Mouse (Mus musculus) thymus, postnatal 25 days (tissue): ENCODE measurements around the gene Cuedc1.
A peak's percentile ranks its signal among the peaks of the same experiment; 100 is the strongest.

Source experiments
- DNase-seq: peaks from one replicate; pipeline ENCODE4 v3.0.0; 2022

The Cuedc1 gene

GRCm38 (mm10) chr11:88148638-88149279, 50.9 kb downstream of the Cuedc1 start:
- DNase-seq = no peak

GRCm38 (mm10) chr11:88151379-88152155, 53.7 kb downstream of the Cuedc1 start:
- DNase-seq = no peak

GRCm38 (mm10) chr11:88153880-88154279, 56.0 kb downstream of the Cuedc1 start:
- no peak for DNase-seq

- DNase-seq = no peak
Observed at GRCm38 (mm10) chr11:88154500-88154899, 56.6 kb downstream of the Cuedc1 start.

GRCm38 (mm10) chr11:88155451-88155850, 57.6 kb downstream of the Cuedc1 start:
- DNase-seq = no peak

GRCm38 (mm10) chr11:88155998-88156397, 58.1 kb downstream of the Cuedc1 start:
- no peak for DNase-seq

- no peak for DNase-seq
Observed at GRCm38 (mm10) chr11:88156403-88156802, 58.5 kb downstream of the Cuedc1 start.

GRCm38 (mm10) chr11:88158842-88159246, 61.0 kb downstream of the Cuedc1 start:
- no peak for DNase-seq

- DNase-seq = no peak
Observed at GRCm38 (mm10) chr11:88159389-88159788, 61.5 kb downstream of the Cuedc1 start.

GRCm38 (mm10) chr11:88160316-88160715, 62.5 kb downstream of the Cuedc1 start:
- DNase-seq = no peak

- DNase-seq = no peak
Observed at GRCm38 (mm10) chr11:88161051-88161581, 63.3 kb downstream of the Cuedc1 start.

GRCm38 (mm10) chr11:88161651-88162362, 63.9 kb downstream of the Cuedc1 start:
- DNase-seq = peak; percentile 74

GRCm38 (mm10) chr11:88162740-88163139, 64.9 kb downstream of the Cuedc1 start:
- DNase-seq = no peak

GRCm38 (mm10) chr11:88164213-88164723, 66.4 kb downstream of the Cuedc1 start:
- peak; percentile 25 for DNase-seq

GRCm38 (mm10) chr11:88164801-88165377, 67.0 kb downstream of the Cuedc1 start:
- no peak for DNase-seq

- DNase-seq = no peak
Observed at GRCm38 (mm10) chr11:88165683-88166364, 68.0 kb downstream of the Cuedc1 start.

GRCm38 (mm10) chr11:88166471-88166870, 68.6 kb downstream of the Cuedc1 start:
- no peak for DNase-seq

GRCm38 (mm10) chr11:88168611-88169010, 70.8 kb downstream of the Cuedc1 start:
- DNase-seq = no peak

- no peak for DNase-seq
Observed at GRCm38 (mm10) chr11:88169531-88170040, 71.7 kb downstream of the Cuedc1 start.

- DNase-seq = no peak
Observed at GRCm38 (mm10) chr11:88170606-88171005, 72.7 kb downstream of the Cuedc1 start.

- no peak for DNase-seq
Observed at GRCm38 (mm10) chr11:88171876-88172442, 74.1 kb downstream of the Cuedc1 start.
